11 mouse cellular contexts compared by ENCODE assay signal in the genomic region with DNA sequence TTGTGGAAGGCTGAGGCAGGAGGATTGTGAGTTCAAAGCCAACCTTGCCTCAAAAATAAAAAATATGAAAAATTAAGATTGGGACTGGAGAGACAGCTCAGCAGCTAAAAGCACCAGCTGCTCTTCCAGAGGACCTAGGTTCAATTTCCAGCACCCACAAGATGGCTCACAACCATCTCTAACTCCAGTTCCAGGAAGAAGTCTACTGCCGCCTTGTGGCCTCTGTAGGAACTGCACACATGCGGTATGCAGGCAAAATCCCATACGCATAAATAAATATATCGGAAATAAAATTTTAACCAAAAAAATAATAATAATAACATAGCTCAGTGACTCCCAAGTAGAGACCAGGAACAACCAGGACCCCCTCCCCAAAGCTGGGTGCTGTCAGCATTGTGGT. TPM values are rescaled to one million over a fixed set of nuclear protein-coding genes. Genes with fewer than 3 reads are reported as not detected.
DNase-seq lines count a peak whose midpoint lies in the region; ATAC-seq and TF ChIP-seq lines count a peak whose summit lies in the region.
"Had no signal": no experiment of that assay in that cellular context is flagged by ENCODE, and none has a peak within 500 bp of the region (broad histone marks: within the 10 kb centered on the region; RNA-seq: fewer than 3 reads in every experiment).

No protein-coding gene starts in this region.

- no peaks in the 10 kb centered on the region for H3K79me2 ChIP-seq in MEL (ENCODE audit: control insufficient read depth, insufficient read depth, low read length, poor library complexity)

- H3K9ac ChIP-seq in liver, embryonic 11.5 days (ENCODE audit: low read depth, low read length), result no peak overlapping the region
- H3K9ac ChIP-seq in MEL (ENCODE audit: control insufficient read depth, low read depth, low read length, poor library complexity, severe bottlenecking), result no peak overlapping the region
- H3K9ac ChIP-seq: hindbrain, embryonic 13.5 days; neural tube, embryonic 12.5 days had no signal

- TF ChIP-seq EP300 in MEL (IDR thresholded peaks at IDR 0.05; ENCODE audit: low read depth in 1 of 2, low read length in 2 of 2), result no peak

- no peaks in the 10 kb centered on the region for H3K27me3 ChIP-seq in liver, embryonic 11.5 days (replicated peaks; ENCODE audit: control insufficient read depth, insufficient read depth, low read length)
- no peaks in the 10 kb centered on the region for H3K27me3 ChIP-seq in MEL (ENCODE audit: control insufficient read depth in 1 of 2, insufficient read depth in 2 of 2, low read length in 2 of 2)
- H3K27me3 ChIP-seq: neural tube, embryonic 12.5 days had no signal

- TF ChIP-seq POLR2A in MEL (IDR thresholded peaks at IDR 0.05; ENCODE audit: control insufficient read depth in 1 of 2, insufficient read depth in 1 of 2, low read depth in 1 of 2, low read length in 2 of 2, poor library complexity in 1 of 2), result no peak

- ATAC-seq in CD4-positive, CD25-positive, alpha-beta regulatory T cell, adult 4 months, result no peak
- ATAC-seq in liver, embryonic 11.5 days (replicated peaks; ENCODE audit: low FRiP score), result no peak

- H3K4me1 ChIP-seq in liver, embryonic 11.5 days (replicated peaks; ENCODE audit: control insufficient read depth, insufficient read depth, low read length), result no peaks in the 10 kb centered on the region
- peaks cover 0 to 21% of the 10 kb centered on the region in 2 experiments; a peak in 2 of 4 replicates for H3K4me1 ChIP-seq in MEL (ENCODE audit: control insufficient read depth in 1 of 2, insufficient read depth in 2 of 2, low read length in 2 of 2)
- H3K4me1 ChIP-seq: neural tube, embryonic 12.5 days had no signal

- no peak overlapping the region for H3K27ac ChIP-seq in liver, embryonic 11.5 days (ENCODE audit: low read depth, low read length)
- H3K27ac ChIP-seq in MEL (ENCODE audit: control insufficient read depth, low read depth, low read length), result no peak overlapping the region
- H3K27ac ChIP-seq: hindbrain, embryonic 13.5 days; neural tube, embryonic 12.5 days had no signal

- H3K4me2 ChIP-seq in liver, embryonic 11.5 days, result no peak overlapping the region
- H3K4me2 ChIP-seq: hindbrain, embryonic 13.5 days; neural tube, embryonic 12.5 days had no signal

- H3K36me3 ChIP-seq in liver, embryonic 11.5 days (ENCODE audit: control insufficient read depth, insufficient read depth, low read length), result no peaks in the 10 kb centered on the region
- peaks cover 0 to 5% of the 10 kb centered on the region in 2 experiments; a peak in 2 of 4 replicates for H3K36me3 ChIP-seq in MEL (ENCODE audit: control insufficient read depth in 1 of 2, insufficient read depth in 2 of 2, low read length in 2 of 2)
- H3K36me3 ChIP-seq: hindbrain, embryonic 13.5 days; neural tube, embryonic 12.5 days had no signal

- WGBS in liver, embryonic 11.5 days, result 61% methylated on average over 4 of the region's 4 CpGs

- peak; percentile 43 for DNase-seq in CD4-positive, CD25-positive, alpha-beta regulatory T cell, adult 2 months (ENCODE audit: low read depth, low spot score)
- DNase-seq in liver, result peak; percentile 35
- no peak for DNase-seq in liver, embryonic 11.5 days (ENCODE audit: low spot score)
- DNase-seq in MEL (ENCODE audit: low read depth, low spot score), result peak; percentile 58
- peak; percentile 15 for DNase-seq in mesoderm, embryonic 11.5 days (ENCODE audit: low read depth, low spot score)
- no peak for DNase-seq in frontal cortex, adult 2 months (ENCODE audit: extremely low spot score in 1 of 2, low spot score in 1 of 2)
- DNase-seq in right cerebral cortex, adult 18-20 months, result no peak

- peak; percentile 30 for TF ChIP-seq RAD21 in MEL (IDR thresholded peaks at IDR 0.05; ENCODE audit: low read depth, low read length)

- peak; percentile 62 to 72 (median 67) for TF ChIP-seq CTCF in MEL (IDR thresholded peaks at IDR 0.05 in 2 of 3, conservative IDR thresholded peaks at IDR 0.05 in 1 of 3; ENCODE audit: control insufficient read depth in 1 of 3, insufficient read depth in 1 of 3, low read depth in 2 of 3, low read length in 3 of 3, poor library complexity in 1 of 3, severe bottlenecking in 1 of 3)

- H3K4me3 ChIP-seq in liver, embryonic 11.5 days (ENCODE audit: low read depth, low read length), result no peak overlapping the region
- no peak overlapping the region for H3K4me3 ChIP-seq in MEL (ENCODE audit: control insufficient read depth in 1 of 2, insufficient read depth in 1 of 2, low read depth in 2 of 2, low read length in 2 of 2)
- H3K4me3 ChIP-seq: erythroblast, embryonic 14.5 days; hindbrain, embryonic 13.5 days; neural tube, embryonic 12.5 days had no signal

- H3K9me3 ChIP-seq in liver, embryonic 11.5 days (ENCODE audit: control insufficient read depth, low read length), result no peaks in the 10 kb centered on the region
- H3K9me3 ChIP-seq in MEL (replicated peaks; ENCODE audit: insufficient read depth, low read length), result no peaks in the 10 kb centered on the region
- H3K9me3 ChIP-seq: hindbrain, embryonic 13.5 days; neural tube, embryonic 12.5 days had no signal

TF ChIP-seq in MEL, 35 proteins besides CTCF, POLR2A, EP300 and RAD21:
- TF ChIP-seq MAX (IDR thresholded peaks at IDR 0.05; ENCODE audit: low read length), result no peak
- no peak for TF ChIP-seq BHLHE40 (IDR thresholded peaks at IDR 0.05; ENCODE audit: borderline replicate concordance, low read depth, low read length)
- TF ChIP-seq CHD1 (IDR thresholded peaks at IDR 0.05; ENCODE audit: low read depth, low read length), result no peak
- no peak for TF ChIP-seq ZC3H11A (IDR thresholded peaks at IDR 0.05; ENCODE audit: low read depth, low read length)
- TF ChIP-seq E2F4 (IDR thresholded peaks at IDR 0.05; ENCODE audit: borderline replicate concordance, low read depth, low read length), result no peak
- peak; percentile 43 for TF ChIP-seq SMC3 (IDR thresholded peaks at IDR 0.05; ENCODE audit: low read depth, low read length)

RNA-seq across cellular contexts. Expression of a gene that starts 51.4 kb away (rescaled TPM):
- polyA plus RNA-seq in CD4-positive, CD25-positive, alpha-beta regulatory T cell, adult 4 months (2017; shearing (Covaris generic)), result 1 to 10 TPM in 1 of 2 experiments, under 1 TPM in 1; 0.51 to 1.8 TPM
- polyA plus RNA-seq in liver, embryonic 11.5 days (2014; fragmentation: Nextera tagmentation; extraction: Ambion mirVana), result 2.6 and 3.9 TPM in 2 replicates
- total RNA-seq in MEL (2012; rRNA removed), result not detected in 2 replicates
- polyA plus RNA-seq in MEL (2012; ENCODE audit: insufficient read depth in 1 of 2, insufficient read length in 2 of 2, low read depth in 1 of 2, low replicate concordance in 2 of 2, missing spikeins in 1 of 2), result not detected
- 53.7 and 57.4 TPM in 2 replicates for polyA plus RNA-seq in frontal cortex, adult 2 months (2012; rRNA removed)

RNA-seq across cellular contexts. Expression of a gene that starts 51.6 kb away (rescaled TPM):
- polyA plus RNA-seq in CD4-positive, CD25-positive, alpha-beta regulatory T cell, adult 4 months (2017; shearing (Covaris generic)), result 10 to 100 TPM; 22.4 to 28.6 TPM
- 15.3 and 16.1 TPM in 2 replicates for polyA plus RNA-seq in liver, embryonic 11.5 days (2014; fragmentation: Nextera tagmentation; extraction: Ambion mirVana)
- total RNA-seq in MEL (2012; rRNA removed), result 7.9 and 8.5 TPM in 2 replicates
- polyA plus RNA-seq in MEL (2012; ENCODE audit: insufficient read depth in 1 of 2, insufficient read length in 2 of 2, low read depth in 1 of 2, low replicate concordance in 2 of 2, missing spikeins in 1 of 2), result 10 to 100 TPM in 1 of 2 experiments, not detected in 1; 13.4 TPM
- polyA plus RNA-seq in frontal cortex, adult 2 months (2012; rRNA removed), result 21.5 and 22.1 TPM in 2 replicates

Comparison
In these comparisons a context has a peak if more than half of its experiments do, and no peak if none do; other contexts are left out.
1. DNase-seq: peak in CD4-positive, CD25-positive, alpha-beta regulatory T cell, adult 2 months (single experiment), liver (single experiment), MEL (single experiment) and mesoderm, embryonic 11.5 days (single experiment); none in liver, embryonic 11.5 days (single experiment), frontal cortex, adult 2 months (0 of 2) and right cerebral cortex, adult 18-20 months (single experiment).
2. RNA of a gene that starts 51.4 kb away (polyA plus RNA-seq): 53.7 to 57.4 TPM in frontal cortex, adult 2 months; 2.6 to 3.9 TPM in liver, embryonic 11.5 days, 0.51 to 1.8 TPM in CD4-positive, CD25-positive, alpha-beta regulatory T cell, adult 4 months and not detected in MEL; every median in the first group is over 10 times any median in the second.